Mouse (Mus musculus) cerebellum, adult 2 months (tissue): ENCODE data around the gene Ppp5c. TPM values are rescaled to one million over a fixed set of nuclear protein-coding genes. Genes with fewer than 3 reads are reported as not detected.

Source experiments
- DNase-seq, 2 experiments: peaks; one replicate each; pipeline ENCODE4 v3.0.0; 2021
- H3K27ac ChIP-seq: fragments of 200-500 bp; 2 replicates; pipeline ENCODE4 v1.5.1; 2012; ENCODE audit warnings: low read length, control low read depth, inconsistent platforms; ENCODE audit not compliant: insufficient read depth
- H3K27me3 ChIP-seq: fragments of 200-500 bp; 2 replicates; pipeline ENCODE4 v1.6.1; 2012; ENCODE audit warnings: inconsistent platforms, mild to moderate bottlenecking, low read length, moderate library complexity; ENCODE audit not compliant: control insufficient read depth, insufficient read depth
- H3K4me1 ChIP-seq: fragments of 200-500 bp; 2 replicates; pipeline ENCODE4 v1.6.1; 2011; ENCODE audit warnings: low read length; ENCODE audit not compliant: control insufficient read depth, insufficient read depth
- H3K4me3 ChIP-seq: fragments of 200-500 bp; replicated peaks from 2 replicates; pipeline ENCODE3; 2011; ENCODE audit warnings: mild to moderate bottlenecking, low read depth, low read length, control low read depth; ENCODE audit not compliant: insufficient read depth
- CTCF ChIP-seq: fragments of 200-500 bp; IDR thresholded peaks from 2 replicates; pipeline ENCODE4 v1.5.1; 2011; ENCODE audit warnings: low read depth, mild to moderate bottlenecking, control low read depth, low read length, moderate library complexity, borderline replicate concordance; ENCODE audit not compliant: insufficient read depth
- POLR2A ChIP-seq: fragments of 200-500 bp; IDR thresholded peaks from 2 replicates; pipeline ENCODE4 v1.6.1; 2011; ENCODE audit warnings: low read length, control low read depth, borderline replicate concordance; ENCODE audit not compliant: insufficient read depth
- WGBS: fragments of 180-500 bp; shearing (Covaris S2); methylation state at CpG from one replicate; pipeline ENCODE4 v1.1.7; 2018; 5-methylcytosine and 5-hydroxymethylcytosine counted together
- polyA plus RNA-seq: library from polyadenylated mRNA; depleted of rRNA; stranded (reverse); fragments of >200 nt; gene quantifications from 2 replicates; pipeline ENCODE4 v1.2.3, GENCODE M21; 2012

Ppp5c gene
- polyA plus RNA-seq, 1 experiment: 306 TPM

GRCm38 (mm10) chr7:17056601-17057523 is 29.1 kb upstream of the Ppp5c start:
- 46% methylated on average over 14 of the region's 14 CpGs for WGBS
- no peak for DNase-seq
- peak overlapping the region; percentile 56 for H3K4me3 ChIP-seq
- H3K4me1 ChIP-seq: peaks cover 17% of the 10 kb centered on the region
- no peaks in the 10 kb centered on the region for H3K27me3 ChIP-seq
- TF ChIP-seq POLR2A (no peak), CTCF (no peak)
- H3K27ac ChIP-seq: peak overlapping the region; percentile 32

GRCm38 (mm10) chr7:17056081-17056581 is 28.4 kb upstream of the Ppp5c start:
- Histone ChIP-seq H3K27me3 (no peaks in the 10 kb centered on the region), H3K27ac (peak overlapping the region; percentile 32), H3K4me3 (peak overlapping the region; percentile 56), H3K4me1 (peaks cover 17% of the 10 kb centered on the region)
- WGBS: under 1% methylated on average over 42 of the region's 42 CpGs
- TF ChIP-seq POLR2A (peak; percentile 49), CTCF (no peak)
- peak; percentile 91 to 92 for DNase-seq

GRCm38 (mm10) chr7:17055287-17055946 is 27.7 kb upstream of the Ppp5c start:
- 93% methylated on average over 4 of the region's 4 CpGs for WGBS
- peak in 1 of 2 experiments; percentile 31 for DNase-seq
- TF ChIP-seq POLR2A: no peak
- TF ChIP-seq CTCF: no peak

GRCm38 (mm10) chr7:17054325-17054989 is 26.7 kb upstream of the Ppp5c start:
- TF ChIP-seq POLR2A (no peak), CTCF (no peak)
- 86% methylated on average over 16 of the region's 16 CpGs for WGBS
- Histone ChIP-seq H3K27ac (no peak overlapping the region), H3K4me1 (peaks cover 7% of the 10 kb centered on the region), H3K27me3 (no peaks in the 10 kb centered on the region), H3K4me3 (no peak overlapping the region)
- no peak for DNase-seq

More at GRCm38 (mm10) chr7:17055287-17055946, 27.7 kb upstream of the Ppp5c start:
- Histone ChIP-seq H3K27me3 (no peaks in the 10 kb centered on the region), H3K27ac (no peak overlapping the region), H3K4me3 (no peak overlapping the region), H3K4me1 (peaks cover 14% of the 10 kb centered on the region)

GRCm38 (mm10) chr7:17050933-17051594 is 23.3 kb upstream of the Ppp5c start:
- no peak overlapping the region for H3K4me3 ChIP-seq
- TF ChIP-seq POLR2A (no peak), CTCF (peak; percentile 87)
- H3K4me1 ChIP-seq: no peaks in the 10 kb centered on the region
- peak; percentile 70 to 78 for DNase-seq
- no peaks in the 10 kb centered on the region for H3K27me3 ChIP-seq
- H3K27ac ChIP-seq: no peak overlapping the region
- WGBS: 14% methylated on average over 16 of the region's 17 CpGs

- Histone ChIP-seq H3K4me1 (no peaks in the 10 kb centered on the region), H3K4me3 (no peak overlapping the region), H3K27me3 (no peaks in the 10 kb centered on the region), H3K27ac (no peak overlapping the region)
- 69% methylated on average over 11 of the region's 11 CpGs for WGBS
- TF ChIP-seq POLR2A: no peak
- TF ChIP-seq CTCF: no peak
- no peak for DNase-seq
These were observed 22.8 kb upstream of the Ppp5c start for GRCm38 (mm10) chr7:17050491-17050890.

GRCm38 (mm10) chr7:17048431-17049190 is 20.9 kb upstream of the Ppp5c start:
- WGBS: 69% methylated on average over 10 of the region's 10 CpGs
- H3K4me3 ChIP-seq: no peak overlapping the region
- TF ChIP-seq CTCF (no peak), POLR2A (no peak)
- no peak for DNase-seq
- H3K4me1 ChIP-seq: peaks cover 6% of the 10 kb centered on the region; the same call in 1 of the 2 replicates
- no peak overlapping the region for H3K27ac ChIP-seq
- no peaks in the 10 kb centered on the region for H3K27me3 ChIP-seq
